Mouse (Mus musculus): ENCODE results near the gene Bdh2. TPM values are rescaled to one million over a fixed set of nuclear protein-coding genes. Genes with fewer than 3 reads are reported as not detected.

Bdh2 gene
- not detected in 2 replicates for polyA plus RNA-seq (2012; ENCODE audit: insufficient read depth, insufficient read length, low replicate concordance, missing spikeins)

DNA sequence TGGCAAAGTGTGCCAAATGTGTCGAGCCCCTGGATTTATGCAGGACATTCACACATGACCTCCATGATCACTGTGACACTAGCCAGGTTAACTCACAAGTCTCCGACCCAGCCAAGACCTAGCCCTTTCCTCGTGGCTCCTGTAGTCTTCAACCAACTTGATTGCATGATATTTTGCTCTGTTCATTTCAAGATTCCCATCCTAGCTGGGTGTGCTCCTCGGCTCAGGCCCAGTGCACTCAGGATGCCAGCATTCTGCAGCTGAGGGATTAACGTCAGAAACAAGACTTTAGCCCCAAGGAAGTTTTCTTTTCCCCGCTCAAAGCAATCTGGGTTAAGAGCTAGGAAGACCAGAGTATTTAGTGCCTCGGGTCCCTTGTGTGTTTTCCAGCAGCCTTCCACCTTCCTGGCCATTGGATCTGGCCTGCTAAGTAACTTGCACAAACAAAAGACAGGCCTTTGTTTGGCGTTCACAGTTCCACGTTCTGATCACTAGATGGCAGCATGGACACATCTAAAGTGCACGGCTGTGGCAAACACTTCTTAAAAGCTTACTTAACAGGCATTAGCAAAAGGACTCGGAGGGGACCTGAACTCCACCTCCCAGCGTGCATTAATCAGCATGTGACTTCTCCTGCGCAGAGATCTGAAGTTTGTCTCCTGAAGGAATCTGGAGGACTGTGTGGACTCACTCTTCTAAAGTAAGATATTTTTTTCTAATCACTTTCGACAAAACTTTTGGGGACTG, at the start of gene Bdh2:
Gene Bdh2, plus strand, starts transcription at position 553 of the 747 bp plus-strand sequence.
- WGBS: 17% methylated on average over 14 of the region's 14 CpGs

DNA sequence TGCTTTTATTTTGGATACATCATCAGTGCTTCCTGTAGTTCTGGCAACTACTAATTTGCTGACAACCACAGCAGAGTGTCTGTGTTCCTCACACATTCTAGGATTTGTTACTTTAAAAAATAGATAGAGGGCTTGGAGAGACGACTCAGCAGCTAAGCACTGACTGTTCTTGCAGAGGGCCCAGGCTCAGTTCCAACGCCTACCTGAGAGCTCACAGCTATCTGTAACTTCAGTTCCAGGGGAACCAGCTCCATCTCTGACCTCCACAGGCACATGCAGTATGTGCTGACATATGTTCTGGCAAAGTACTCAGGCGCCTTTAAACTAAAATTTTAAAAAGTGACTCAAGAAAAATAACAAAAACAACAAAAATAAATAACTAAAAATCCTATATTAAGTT, 49.0 kb upstream of the Bdh2 start:
- Histone ChIP-seq H3K4me1 (ENCODE audit: control insufficient read depth, insufficient read depth, low read length) (no peaks in the 10 kb centered on the region), H3K27ac (ENCODE audit: insufficient read depth, low read depth, low read length) (no peak overlapping the region), H3K4me3 (ENCODE audit: insufficient read depth, low read depth, low read length) (no peak overlapping the region)
- TF ChIP-seq POLR2A (IDR thresholded peaks at IDR 0.05; ENCODE audit: insufficient read depth, low read depth, low read length) (no peak), CTCF (IDR thresholded peaks at IDR 0.05; ENCODE audit: insufficient read depth, low read depth, low read length) (no peak)
- 75% methylated on average over 3 of the region's 3 CpGs for WGBS

More for the DNA sequence above, at the start of gene Bdh2:
- H3K4me3 ChIP-seq (ENCODE audit: insufficient read depth, low read depth, low read length): no peak within 1 kb of the TSS
- H3K27ac ChIP-seq (ENCODE audit: insufficient read depth, low read depth, low read length): no peak within 1 kb of the TSS
- H3K4me1 ChIP-seq (ENCODE audit: control insufficient read depth, insufficient read depth, low read length): no peaks in the 10 kb centered on the region
- TF ChIP-seq POLR2A (IDR thresholded peaks at IDR 0.05; ENCODE audit: insufficient read depth, low read depth, low read length): no peak
- TF ChIP-seq CTCF (IDR thresholded peaks at IDR 0.05; ENCODE audit: insufficient read depth, low read depth, low read length): no peak

DNA sequence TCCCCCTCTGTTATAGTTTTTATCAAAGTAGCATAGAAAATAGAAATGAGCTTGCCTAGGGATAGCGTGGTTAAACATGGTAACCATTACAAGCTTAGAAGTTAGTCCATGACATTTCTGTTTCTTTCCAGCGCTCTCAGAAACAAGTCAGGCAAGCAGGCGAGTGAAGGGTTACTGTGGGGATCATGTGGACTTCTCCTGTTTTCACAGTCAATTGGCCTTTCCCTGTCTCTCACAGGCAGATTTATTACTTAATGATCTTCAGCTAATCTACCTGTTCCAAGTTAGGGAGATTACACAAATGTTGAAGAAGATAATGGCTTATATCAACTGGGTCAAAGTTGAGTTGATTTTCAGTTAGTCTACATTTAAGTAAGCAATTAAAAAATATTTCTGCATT, 48.6 kb upstream of the Bdh2 start:
- 95% methylated on average over 3 of the region's 3 CpGs for WGBS
- TF ChIP-seq CTCF (IDR thresholded peaks at IDR 0.05; ENCODE audit: insufficient read depth, low read depth, low read length) (no peak), POLR2A (IDR thresholded peaks at IDR 0.05; ENCODE audit: insufficient read depth, low read depth, low read length) (no peak)
- Histone ChIP-seq H3K4me1 (ENCODE audit: control insufficient read depth, insufficient read depth, low read length) (no peaks in the 10 kb centered on the region), H3K27ac (ENCODE audit: insufficient read depth, low read depth, low read length) (no peak overlapping the region), H3K4me3 (ENCODE audit: insufficient read depth, low read depth, low read length) (no peak overlapping the region)

DNA sequence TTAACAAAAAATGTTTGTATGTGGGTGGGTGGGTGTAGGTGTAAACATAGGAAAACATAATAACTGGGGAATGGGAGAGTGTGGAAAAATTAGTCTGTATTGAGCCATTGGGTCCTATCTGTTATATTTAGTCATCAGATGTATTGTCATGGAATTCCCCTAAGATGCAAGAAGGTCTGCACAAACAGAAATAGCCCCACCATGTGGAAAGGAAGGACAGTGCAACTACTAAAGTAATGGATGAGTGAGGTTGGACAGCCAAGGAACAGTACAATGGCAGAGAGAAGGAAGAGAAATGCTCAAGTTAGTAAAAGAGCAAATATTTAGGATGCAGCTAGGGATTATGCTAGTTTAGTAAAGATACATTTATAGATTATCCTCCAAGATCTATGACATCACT, 35.3 kb upstream of the Bdh2 start:
- H3K4me3 ChIP-seq (ENCODE audit: insufficient read depth, low read depth, low read length): no peak overlapping the region
- TF ChIP-seq CTCF (IDR thresholded peaks at IDR 0.05; ENCODE audit: insufficient read depth, low read depth, low read length) (no peak), POLR2A (IDR thresholded peaks at IDR 0.05; ENCODE audit: insufficient read depth, low read depth, low read length) (no peak)
- no peaks in the 10 kb centered on the region for H3K4me1 ChIP-seq (ENCODE audit: control insufficient read depth, insufficient read depth, low read length)
- no peak overlapping the region for H3K27ac ChIP-seq (ENCODE audit: insufficient read depth, low read depth, low read length)

DNA sequence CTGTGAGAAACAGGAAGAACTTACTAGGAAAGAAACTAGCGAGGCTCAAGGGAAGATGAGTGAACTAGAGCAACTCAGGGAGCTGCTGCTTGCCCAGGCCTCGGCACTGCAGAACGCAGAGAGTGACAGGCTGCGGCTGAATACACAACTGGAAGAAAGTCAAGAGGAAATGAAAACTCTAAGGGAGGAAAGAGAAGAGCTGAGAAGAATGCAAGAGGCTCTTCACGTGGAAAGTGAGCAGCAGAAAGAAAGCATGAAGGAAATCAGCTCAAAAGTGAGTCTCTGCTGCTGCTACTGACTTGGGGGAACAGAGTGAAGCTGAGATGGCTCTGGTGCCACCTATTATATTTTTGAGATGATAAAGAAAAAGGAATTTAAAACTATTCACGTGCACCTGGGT, 34.2 kb upstream of the Bdh2 start:
- no peak overlapping the region for H3K4me3 ChIP-seq (ENCODE audit: insufficient read depth, low read depth, low read length)
- H3K27ac ChIP-seq (ENCODE audit: insufficient read depth, low read depth, low read length): no peak overlapping the region
- TF ChIP-seq CTCF (IDR thresholded peaks at IDR 0.05; ENCODE audit: insufficient read depth, low read depth, low read length) (no peak), POLR2A (IDR thresholded peaks at IDR 0.05; ENCODE audit: insufficient read depth, low read depth, low read length) (no peak)
- H3K4me1 ChIP-seq (ENCODE audit: control insufficient read depth, insufficient read depth, low read length): no peaks in the 10 kb centered on the region
- 92% methylated on average over 6 of the region's 6 CpGs for WGBS

DNA sequence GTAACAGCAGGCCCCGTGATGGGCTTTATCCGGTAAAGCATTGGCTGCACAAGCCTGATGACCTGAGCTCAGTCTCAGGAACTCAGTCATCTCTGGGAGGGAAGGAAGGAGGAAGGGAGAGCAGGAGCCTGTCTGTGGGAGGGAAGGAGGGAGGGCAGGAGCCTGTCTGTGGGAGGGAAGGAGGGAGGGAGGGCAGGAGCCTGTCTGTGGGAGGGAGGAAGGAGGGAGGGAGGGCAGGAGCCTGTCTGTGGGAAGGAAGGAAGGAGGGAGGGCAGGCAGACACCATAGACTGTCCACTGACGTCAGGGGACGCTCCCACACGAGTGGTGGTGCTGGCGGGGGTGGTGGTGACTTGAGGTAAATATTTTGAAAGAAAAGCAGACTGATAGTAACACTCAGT, 31.9 kb upstream of the Bdh2 start:
- Histone ChIP-seq H3K27ac (ENCODE audit: insufficient read depth, low read depth, low read length) (no peak overlapping the region), H3K4me3 (ENCODE audit: insufficient read depth, low read depth, low read length) (no peak overlapping the region), H3K4me1 (ENCODE audit: control insufficient read depth, insufficient read depth, low read length) (no peaks in the 10 kb centered on the region)
- TF ChIP-seq POLR2A (IDR thresholded peaks at IDR 0.05; ENCODE audit: insufficient read depth, low read depth, low read length) (no peak), CTCF (IDR thresholded peaks at IDR 0.05; ENCODE audit: insufficient read depth, low read depth, low read length) (no peak)
- 83% methylated on average over 6 of the region's 6 CpGs for WGBS

DNA sequence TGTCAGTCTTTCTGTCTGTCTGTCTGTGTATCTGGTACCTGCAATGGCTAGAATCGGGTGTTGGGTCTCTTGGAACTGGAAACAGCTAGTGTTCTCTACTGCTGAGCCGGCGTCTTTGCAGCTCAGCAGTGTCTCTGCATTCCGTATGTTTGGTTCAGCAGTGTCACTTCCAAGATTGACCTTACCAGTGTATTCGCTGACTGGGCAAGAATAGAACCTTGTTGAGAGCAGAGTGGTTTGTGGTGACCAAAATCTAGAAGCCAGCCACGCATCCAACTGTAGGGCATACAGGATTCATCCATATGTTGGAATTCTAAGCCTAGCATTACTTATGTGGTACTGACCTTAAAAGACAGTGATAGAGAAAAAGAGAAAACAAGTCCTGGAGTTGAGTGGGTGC, 29.2 kb upstream of the Bdh2 start:
- Histone ChIP-seq H3K27ac (ENCODE audit: insufficient read depth, low read depth, low read length) (no peak overlapping the region), H3K4me3 (ENCODE audit: insufficient read depth, low read depth, low read length) (no peak overlapping the region), H3K4me1 (ENCODE audit: control insufficient read depth, insufficient read depth, low read length) (no peaks in the 10 kb centered on the region)
- no peak for TF ChIP-seq CTCF (IDR thresholded peaks at IDR 0.05; ENCODE audit: insufficient read depth, low read depth, low read length)
- no peak for TF ChIP-seq POLR2A (IDR thresholded peaks at IDR 0.05; ENCODE audit: insufficient read depth, low read depth, low read length)
- WGBS: 96% methylated on average over 6 of the region's 6 CpGs

DNA sequence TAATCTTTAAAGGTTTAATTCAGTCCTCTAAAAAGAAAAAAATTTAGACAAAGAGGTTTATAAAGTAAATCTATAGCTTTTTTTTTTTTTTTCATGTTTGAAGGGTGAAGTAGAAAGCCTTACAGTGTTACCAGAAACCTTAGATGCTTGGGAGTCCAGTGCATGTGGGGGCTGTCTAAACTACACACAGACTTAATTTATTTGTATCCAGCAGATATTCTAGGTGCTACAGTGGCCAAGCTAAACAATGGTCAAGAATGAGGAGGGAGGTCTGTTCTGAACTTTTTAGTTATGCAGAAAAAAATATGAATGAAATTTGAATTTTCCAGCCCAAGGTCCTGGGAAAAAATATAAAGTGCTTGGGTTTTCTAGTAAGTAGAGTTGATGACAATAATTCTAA, 26.2 kb upstream of the Bdh2 start:
- Histone ChIP-seq H3K4me3 (ENCODE audit: insufficient read depth, low read depth, low read length) (no peak overlapping the region), H3K4me1 (ENCODE audit: control insufficient read depth, insufficient read depth, low read length) (no peaks in the 10 kb centered on the region), H3K27ac (ENCODE audit: insufficient read depth, low read depth, low read length) (no peak overlapping the region)
- TF ChIP-seq POLR2A (IDR thresholded peaks at IDR 0.05; ENCODE audit: insufficient read depth, low read depth, low read length): no peak
- TF ChIP-seq CTCF (IDR thresholded peaks at IDR 0.05; ENCODE audit: insufficient read depth, low read depth, low read length): no peak

DNA sequence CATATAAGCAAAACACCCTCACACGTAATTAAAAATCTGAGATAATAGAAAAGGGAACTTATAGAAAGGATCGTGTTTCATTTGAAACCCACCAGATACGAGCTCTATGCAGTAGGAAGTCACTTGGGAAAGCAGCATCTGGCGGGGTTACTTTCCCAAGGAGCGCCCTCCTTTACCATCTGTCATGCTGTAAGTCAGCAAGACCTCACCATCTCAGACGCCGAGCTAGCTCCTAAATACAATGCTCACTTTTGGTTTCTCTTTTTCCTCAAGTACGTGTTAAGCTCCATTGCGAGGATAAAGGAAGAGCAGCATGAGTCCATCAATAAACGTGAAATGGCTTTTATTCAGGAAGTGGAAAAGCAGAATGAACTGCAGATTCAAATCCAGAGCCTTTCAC, 22.1 kb upstream of the Bdh2 start:
- Histone ChIP-seq H3K27ac (ENCODE audit: insufficient read depth, low read depth, low read length) (no peak overlapping the region), H3K4me3 (ENCODE audit: insufficient read depth, low read depth, low read length) (no peak overlapping the region), H3K4me1 (ENCODE audit: control insufficient read depth, insufficient read depth, low read length) (no peaks in the 10 kb centered on the region)
- 88% methylated on average over 10 of the region's 10 CpGs for WGBS
- TF ChIP-seq CTCF (IDR thresholded peaks at IDR 0.05; ENCODE audit: insufficient read depth, low read depth, low read length) (no peak), POLR2A (IDR thresholded peaks at IDR 0.05; ENCODE audit: insufficient read depth, low read depth, low read length) (no peak)
